Mouse (Mus musculus) kidney, embryonic 15.5 days (tissue): Measurements from ENCODE around the gene Slc35e3. TPM values are rescaled to one million over a fixed set of nuclear protein-coding genes. Genes with fewer than 3 reads are reported as not detected.

ENCODE experiments used
- ATAC-seq: fragments of 200-750 bp; cut with Nextera tagmentation; replicated peaks from 2 replicates; pipeline ENCODE4 v1.8.0; 2017; ENCODE audit warnings: moderate TSS enrichment; ENCODE audit not compliant: low FRiP score
- H3K27ac ChIP-seq: fragments of 300-500 bp; sonication (generic); 2 replicates; pipeline ENCODE4 v1.5.1; 2015; ENCODE audit warnings: mild to moderate bottlenecking, inconsistent platforms
- H3K27me3 ChIP-seq: fragments of 300-500 bp; sonication (generic); 2 replicates; pipeline ENCODE4 v1.6.1; 2015; ENCODE audit warnings: inconsistent platforms
- H3K36me3 ChIP-seq: fragments of 300-500 bp; sonication (generic); 2 replicates; pipeline ENCODE4 v1.6.1; 2015; ENCODE audit warnings: inconsistent platforms
- H3K4me1 ChIP-seq: fragments of 300-500 bp; sonication (generic); 2 replicates; pipeline ENCODE4 v1.6.1; 2015; ENCODE audit warnings: inconsistent platforms
- H3K4me2 ChIP-seq: fragments of 300-500 bp; sonication (generic); 2 replicates; pipeline ENCODE4 v1.6.1; 2015; ENCODE audit warnings: moderate library complexity, mild to moderate bottlenecking, inconsistent platforms
- H3K4me3 ChIP-seq: fragments of 300-500 bp; sonication (generic); replicated peaks from 2 replicates; pipeline ENCODE4 v1.5.1; 2015; ENCODE audit warnings: mild to moderate bottlenecking, inconsistent platforms
- H3K9ac ChIP-seq: fragments of 300-500 bp; sonication (generic); 2 replicates; pipeline ENCODE4 v1.6.1; 2015; ENCODE audit warnings: mild to moderate bottlenecking, inconsistent platforms
- H3K9me3 ChIP-seq: fragments of 300-500 bp; sonication (generic); replicated peaks from 2 replicates; pipeline ENCODE4 v1.6.1; 2016; ENCODE audit warnings: inconsistent platforms
- WGBS: fragments of 180-500 bp; shearing (Covaris S2); methylation state at CpG from one replicate; pipeline ENCODE4 v1.1.7; 2015; ENCODE audit warnings: mixed read lengths; 5-methylcytosine and 5-hydroxymethylcytosine counted together
- polyA plus RNA-seq: library from polyadenylated mRNA; unstranded; fragments of >200 nt; fragmentation: Nextera tagmentation; extraction: Ambion mirVana; gene quantifications from 2 replicates; pipeline ENCODE4 v1.2.1, GENCODE M21; 2015

The Slc35e3 gene
- polyA plus RNA-seq, 1 experiment from 2014 or later = 14.8 TPM

DNA sequence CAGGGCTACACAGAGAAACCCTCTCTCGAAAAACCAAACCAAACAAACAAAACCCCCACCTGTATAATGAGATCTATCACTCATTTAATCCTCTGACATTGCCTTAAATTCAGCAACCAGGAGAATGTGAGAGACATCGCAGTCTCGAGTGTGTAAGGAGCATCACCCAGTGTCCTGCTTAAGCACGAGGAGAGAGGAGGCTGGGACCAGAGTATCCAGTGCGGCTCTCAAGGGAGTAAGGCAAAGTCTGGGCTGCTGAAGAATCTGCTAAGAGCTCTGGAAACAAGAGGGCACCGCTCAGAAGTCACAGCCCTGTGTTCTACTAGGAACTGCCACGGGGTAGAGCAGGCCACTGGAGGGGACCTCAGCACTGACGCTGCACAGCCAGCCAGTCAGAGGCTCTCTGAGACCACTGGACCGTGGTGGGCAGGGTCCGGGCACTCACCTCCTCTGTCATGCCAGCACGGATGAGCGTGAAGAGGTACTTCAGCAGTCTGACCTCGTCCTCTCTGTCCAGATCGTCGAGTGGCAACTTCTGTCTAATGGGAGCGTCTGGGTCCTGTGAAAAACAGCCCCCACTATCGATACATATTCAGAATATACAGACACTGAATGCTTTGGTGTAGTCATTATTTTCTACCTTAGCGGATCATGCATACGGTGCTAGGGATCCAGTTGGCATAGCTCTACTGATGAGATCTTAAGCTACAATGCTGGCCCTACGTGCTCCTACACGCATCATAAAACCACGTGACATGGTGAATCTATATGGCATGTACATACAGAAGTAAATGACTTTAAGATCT, 28.0 kb upstream of the Slc35e3 start:
- no peaks in the 10 kb centered on the region for H3K4me1 ChIP-seq
- H3K36me3 ChIP-seq = peaks cover 96% of the 10 kb centered on the region
- H3K27me3 ChIP-seq = no peaks in the 10 kb centered on the region
- 91% methylated on average over 22 of the region's 22 CpGs for WGBS
- ATAC-seq = no peak
- H3K27ac ChIP-seq = no peak overlapping the region
- no peak overlapping the region for H3K4me3 ChIP-seq
- H3K9ac ChIP-seq = no peak overlapping the region
- H3K9me3 ChIP-seq = no peaks in the 10 kb centered on the region
- no peak overlapping the region for H3K4me2 ChIP-seq

DNA sequence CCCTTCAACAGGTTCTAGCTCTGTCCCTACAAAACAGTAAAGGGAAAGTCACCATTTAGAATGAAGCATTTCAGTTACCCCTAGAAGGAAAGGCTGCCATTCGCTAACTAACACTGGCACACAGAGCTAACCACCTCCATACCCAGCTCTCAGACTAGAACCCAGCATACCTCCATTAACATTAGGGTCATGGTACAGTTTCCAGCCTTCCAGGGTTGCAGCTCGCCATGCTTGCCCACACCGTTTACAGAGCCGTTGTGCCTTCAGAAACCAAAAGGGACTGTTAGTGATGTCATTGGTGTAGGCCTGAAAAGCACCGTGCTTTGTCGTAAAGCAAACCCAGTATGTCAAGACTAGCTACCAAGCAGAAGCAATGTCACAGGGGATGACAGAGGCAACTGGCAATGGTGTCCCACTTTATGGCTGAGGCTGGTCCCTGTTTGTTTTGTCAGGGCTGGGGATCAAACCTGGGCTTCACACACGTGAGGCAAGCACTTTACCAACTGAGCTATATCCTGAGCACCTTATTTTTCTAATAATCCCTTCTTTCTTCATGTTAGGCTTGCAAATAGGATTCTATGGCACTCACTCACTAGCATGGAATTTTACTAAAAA, 27.0 kb upstream of the Slc35e3 start:
- no peak overlapping the region for H3K4me3 ChIP-seq
- no peaks in the 10 kb centered on the region for H3K4me1 ChIP-seq
- H3K4me2 ChIP-seq = no peak overlapping the region
- peaks cover 92% of the 10 kb centered on the region for H3K36me3 ChIP-seq
- H3K27me3 ChIP-seq = no peaks in the 10 kb centered on the region
- H3K27ac ChIP-seq = no peak overlapping the region
- H3K9ac ChIP-seq = no peak overlapping the region
- no peak for ATAC-seq
- WGBS = 94% methylated on average over 7 of the region's 7 CpGs
- H3K9me3 ChIP-seq = no peaks in the 10 kb centered on the region

DNA sequence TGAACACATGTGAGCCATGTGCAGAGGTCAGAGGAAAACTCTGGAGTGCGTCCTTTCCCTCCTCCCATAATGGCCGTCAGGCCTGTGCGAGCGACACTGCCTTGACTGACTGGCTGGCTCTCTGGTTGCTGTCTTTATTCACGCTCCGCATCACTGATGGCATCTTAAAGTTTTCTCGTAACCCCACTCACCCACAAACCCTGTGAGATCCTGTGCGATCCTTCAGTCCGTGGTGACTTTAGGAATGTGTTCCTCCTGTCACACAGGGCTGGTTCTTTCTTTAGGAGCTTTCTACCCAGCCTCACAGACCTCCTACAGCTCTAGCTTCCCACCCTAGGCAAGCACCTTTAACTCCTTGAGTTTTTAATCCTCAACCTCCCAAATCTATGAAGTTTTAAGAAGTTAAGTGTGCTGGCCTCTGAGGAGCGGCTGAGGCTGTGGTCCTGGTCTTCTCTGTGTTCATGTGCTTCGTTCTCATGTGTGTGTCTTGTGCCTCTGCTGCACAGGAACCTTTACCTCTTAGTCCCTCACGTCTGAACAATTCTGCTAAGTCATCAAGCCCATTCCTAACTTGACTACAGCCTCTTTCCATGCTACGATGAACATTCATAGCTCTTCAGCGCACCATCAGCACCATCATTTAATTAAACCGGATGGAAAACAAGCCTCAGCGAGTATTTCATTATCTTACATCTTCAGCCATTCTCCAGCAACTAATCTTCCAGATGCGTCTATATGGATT, 26.4 kb upstream of the Slc35e3 start:
- no peak overlapping the region for H3K27ac ChIP-seq
- no peak overlapping the region for H3K4me2 ChIP-seq
- no peak overlapping the region for H3K9ac ChIP-seq
- 81% methylated on average over 17 of the region's 17 CpGs for WGBS
- H3K27me3 ChIP-seq = no peaks in the 10 kb centered on the region
- no peaks in the 10 kb centered on the region for H3K9me3 ChIP-seq
- peaks cover 92% of the 10 kb centered on the region for H3K36me3 ChIP-seq
- no peak overlapping the region for H3K4me3 ChIP-seq
- ATAC-seq = no peak; the same call in 1 of the 2 replicates
- no peaks in the 10 kb centered on the region for H3K4me1 ChIP-seq

DNA sequence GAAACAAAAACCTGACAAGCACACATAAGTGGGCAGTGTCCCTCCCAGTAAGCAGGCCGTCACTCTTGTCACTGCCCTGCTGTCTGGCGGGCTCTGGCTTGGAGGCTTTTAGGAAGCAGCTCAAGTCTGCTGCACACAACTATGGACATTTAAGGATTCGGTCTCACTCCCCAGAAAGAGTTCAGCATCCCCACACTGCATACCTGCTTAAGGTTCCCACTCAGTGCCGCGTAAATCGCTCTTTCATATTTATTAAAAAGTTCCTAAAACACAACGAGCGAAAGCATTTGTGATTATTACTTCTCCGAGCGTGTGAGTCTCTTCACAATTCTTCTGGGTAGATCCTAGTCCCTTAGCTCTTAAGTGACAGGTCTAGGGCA, 25.0 kb upstream of the Slc35e3 start:
- no peak overlapping the region for H3K9ac ChIP-seq
- H3K27ac ChIP-seq = no peak overlapping the region
- no peaks in the 10 kb centered on the region for H3K4me1 ChIP-seq
- H3K9me3 ChIP-seq = no peaks in the 10 kb centered on the region
- no peaks in the 10 kb centered on the region for H3K27me3 ChIP-seq
- H3K4me3 ChIP-seq = no peak overlapping the region
- no peak for ATAC-seq
- WGBS = 93% methylated on average over 10 of the region's 10 CpGs
- no peak overlapping the region for H3K4me2 ChIP-seq
- peaks cover 93% of the 10 kb centered on the region for H3K36me3 ChIP-seq

DNA sequence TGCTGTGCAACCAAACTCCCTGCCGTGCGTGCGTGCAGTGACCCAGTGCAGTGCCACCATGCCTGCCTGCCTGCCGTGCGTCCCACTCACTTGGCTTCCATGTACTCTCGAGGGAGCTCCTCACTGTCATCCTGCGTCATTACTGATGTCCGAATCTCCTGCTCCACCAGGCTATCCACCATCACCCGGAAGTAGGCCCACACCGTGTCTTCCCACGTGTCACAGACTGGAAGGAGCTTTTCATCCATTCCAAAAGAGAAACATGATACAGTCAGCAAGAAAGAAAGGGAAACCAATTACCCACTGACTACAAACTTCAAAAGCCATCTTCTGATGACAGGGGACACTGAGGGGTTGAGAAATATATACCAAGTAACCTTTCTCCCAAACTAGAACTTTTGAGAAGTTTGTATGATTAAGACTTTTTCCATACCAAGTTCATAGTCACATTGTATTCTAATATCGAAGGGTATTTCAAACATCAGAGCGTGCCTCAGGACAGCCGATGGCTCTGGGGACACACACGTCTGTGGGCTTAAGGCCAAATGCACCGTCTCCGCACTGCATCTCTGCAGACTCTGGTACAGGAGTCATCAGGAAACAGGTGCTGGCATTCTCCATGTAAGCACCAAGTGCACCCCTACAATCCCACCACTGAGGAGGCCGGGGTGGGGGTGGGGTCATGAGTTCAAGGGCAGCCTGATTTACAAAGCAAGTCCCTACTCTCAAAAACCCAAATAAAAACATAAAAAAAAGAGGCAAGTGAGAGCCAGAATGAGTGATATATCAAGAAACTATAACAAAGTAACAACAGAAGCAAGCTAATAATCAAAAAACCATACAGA, 24.3 kb upstream of the Slc35e3 start:
- H3K4me1 ChIP-seq = no peaks in the 10 kb centered on the region
- H3K36me3 ChIP-seq = peaks cover 93% of the 10 kb centered on the region
- H3K4me2 ChIP-seq = no peak overlapping the region
- no peak for ATAC-seq
- H3K4me3 ChIP-seq = no peak overlapping the region
- H3K9me3 ChIP-seq = no peaks in the 10 kb centered on the region
- no peak overlapping the region for H3K9ac ChIP-seq
- no peak overlapping the region for H3K27ac ChIP-seq
- H3K27me3 ChIP-seq = no peaks in the 10 kb centered on the region
- WGBS = 85% methylated on average over 18 of the region's 18 CpGs

DNA sequence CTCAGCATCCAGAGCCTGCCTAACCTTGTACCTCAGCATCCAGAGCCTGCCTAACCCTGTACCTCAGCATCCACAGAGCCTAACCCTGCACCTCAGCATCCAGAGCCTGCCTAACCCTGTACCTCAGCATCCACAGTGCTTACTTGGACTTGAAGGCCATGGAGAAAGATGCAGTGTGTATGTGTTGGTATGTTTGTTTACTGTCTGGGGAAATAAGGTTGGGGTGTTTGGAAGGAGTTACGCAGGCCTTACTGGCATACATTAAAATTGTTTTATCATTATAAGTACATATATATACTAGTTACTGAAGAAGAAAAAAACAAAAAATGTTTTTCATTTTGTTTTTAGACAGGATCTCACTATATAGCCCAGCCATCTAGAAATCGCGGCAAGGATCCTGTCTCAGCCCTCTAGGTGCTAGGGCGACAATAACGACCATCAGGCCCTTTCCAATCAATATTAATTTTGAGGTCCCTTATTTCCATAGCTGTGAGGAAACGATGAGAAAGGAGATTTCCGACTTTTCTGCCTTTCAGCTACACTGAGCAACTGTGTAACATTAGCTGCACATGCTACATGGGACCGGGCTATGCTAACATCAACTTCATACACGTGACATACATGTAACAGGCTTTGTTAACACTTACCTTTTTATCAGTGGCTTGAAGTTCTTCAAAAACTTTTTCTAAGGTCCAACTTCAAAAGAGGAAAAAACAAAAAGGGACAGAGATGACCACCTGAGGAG, 23.5 kb upstream of the Slc35e3 start:
- no peaks in the 10 kb centered on the region for H3K4me1 ChIP-seq
- 93% methylated on average over 9 of the region's 9 CpGs for WGBS
- ATAC-seq = no peak

DNA sequence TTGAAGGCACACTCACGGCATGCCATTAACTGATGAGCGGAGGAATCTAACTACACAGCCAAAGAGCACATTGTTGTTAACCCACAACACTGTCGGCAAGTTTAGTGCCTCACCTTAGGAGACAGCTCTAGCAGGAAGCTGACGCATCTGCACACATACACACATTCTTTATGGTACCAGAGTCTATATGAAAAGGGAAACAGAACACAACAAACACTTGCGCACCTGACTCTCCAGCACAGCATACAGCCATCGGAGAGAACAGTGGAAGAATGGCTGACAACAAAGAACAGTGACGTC, 21.9 kb upstream of the Slc35e3 start:
- 87% methylated on average over 7 of the region's 7 CpGs for WGBS

More for the DNA sequence above, 23.5 kb upstream of the Slc35e3 start:
- Histone ChIP-seq H3K9ac (no peak overlapping the region), H3K4me3 (no peak overlapping the region), H3K27me3 (no peaks in the 10 kb centered on the region), H3K9me3 (no peaks in the 10 kb centered on the region), H3K27ac (no peak overlapping the region), H3K4me2 (no peak overlapping the region), H3K36me3 (peaks cover 93% of the 10 kb centered on the region)

DNA sequence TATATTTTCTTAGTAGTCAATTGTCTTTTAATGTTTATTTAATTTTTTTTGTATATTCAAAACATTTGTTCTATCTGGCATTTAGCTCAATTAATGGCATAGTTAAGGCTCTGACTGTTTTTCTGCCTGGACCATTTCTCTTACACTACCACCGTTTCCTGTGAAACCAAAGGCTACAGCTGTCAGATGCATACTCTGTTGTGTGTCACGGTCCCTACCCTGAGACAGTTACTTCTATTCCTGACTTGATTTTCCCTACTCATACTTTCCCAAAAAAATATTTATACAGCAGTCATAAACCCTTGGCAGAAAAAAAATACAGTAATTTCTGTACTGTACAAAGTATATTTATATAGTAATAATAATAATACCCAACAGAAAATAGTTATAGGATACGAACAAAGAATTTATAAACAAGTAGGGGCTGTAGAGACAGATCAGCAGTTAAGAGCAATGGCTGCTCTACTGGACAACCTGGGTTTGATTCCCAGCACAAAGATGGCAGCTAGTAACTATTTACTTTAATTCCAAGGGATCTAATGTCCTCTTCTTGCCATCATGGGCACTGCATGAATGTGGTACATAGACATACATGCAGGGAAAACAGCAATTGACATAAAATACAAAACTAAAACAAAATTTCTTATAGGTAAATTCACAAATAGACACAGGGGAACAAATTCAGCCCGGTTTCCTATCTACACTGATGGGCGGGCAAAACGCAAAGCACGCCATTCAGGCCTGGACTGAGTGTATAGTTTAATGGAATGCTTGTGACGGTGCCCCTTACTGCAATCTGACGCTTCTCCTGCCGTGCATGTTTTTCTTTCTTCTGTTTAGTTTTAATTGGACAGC, 21.3 kb upstream of the Slc35e3 start:
- no peak overlapping the region for H3K4me3 ChIP-seq
- H3K4me2 ChIP-seq = no peak overlapping the region
- H3K27me3 ChIP-seq = no peaks in the 10 kb centered on the region
- no peaks in the 10 kb centered on the region for H3K4me1 ChIP-seq
- H3K36me3 ChIP-seq = peaks cover 91% of the 10 kb centered on the region
- ATAC-seq = no peak
- H3K27ac ChIP-seq = no peak overlapping the region
- H3K9me3 ChIP-seq = no peaks in the 10 kb centered on the region
- H3K9ac ChIP-seq = no peak overlapping the region
- WGBS = 87% methylated on average over 10 of the region's 10 CpGs

More for the DNA sequence above, 21.9 kb upstream of the Slc35e3 start:
- no peak overlapping the region for H3K4me3 ChIP-seq
- ATAC-seq = no peak
- H3K9me3 ChIP-seq = no peaks in the 10 kb centered on the region
- H3K4me2 ChIP-seq = no peak overlapping the region
- H3K27ac ChIP-seq = no peak overlapping the region
- no peaks in the 10 kb centered on the region for H3K27me3 ChIP-seq
- no peak overlapping the region for H3K9ac ChIP-seq
- peaks cover 91% of the 10 kb centered on the region for H3K36me3 ChIP-seq
- H3K4me1 ChIP-seq = no peaks in the 10 kb centered on the region

DNA sequence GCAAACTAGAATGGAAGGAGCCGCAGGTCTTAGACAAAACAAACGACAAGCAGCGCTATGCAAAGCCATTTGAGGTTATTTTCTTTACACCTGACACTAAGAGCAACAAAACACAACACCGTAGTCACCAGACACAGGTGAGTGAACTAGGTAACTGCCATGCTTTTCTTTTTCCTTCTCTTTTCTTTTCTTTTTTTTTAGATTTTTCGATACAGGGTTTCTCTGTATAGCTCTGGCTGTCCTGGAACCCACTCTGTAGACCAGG, 20.7 kb upstream of the Slc35e3 start:
- ATAC-seq = no peak
- Histone ChIP-seq H3K4me1 (no peaks in the 10 kb centered on the region), H3K4me2 (no peak overlapping the region), H3K9ac (no peak overlapping the region), H3K27me3 (no peaks in the 10 kb centered on the region), H3K9me3 (no peaks in the 10 kb centered on the region), H3K27ac (no peak overlapping the region), H3K4me3 (no peak overlapping the region), H3K36me3 (peaks cover 92% of the 10 kb centered on the region)
- 92% methylated on average over 5 of the region's 5 CpGs for WGBS

DNA sequence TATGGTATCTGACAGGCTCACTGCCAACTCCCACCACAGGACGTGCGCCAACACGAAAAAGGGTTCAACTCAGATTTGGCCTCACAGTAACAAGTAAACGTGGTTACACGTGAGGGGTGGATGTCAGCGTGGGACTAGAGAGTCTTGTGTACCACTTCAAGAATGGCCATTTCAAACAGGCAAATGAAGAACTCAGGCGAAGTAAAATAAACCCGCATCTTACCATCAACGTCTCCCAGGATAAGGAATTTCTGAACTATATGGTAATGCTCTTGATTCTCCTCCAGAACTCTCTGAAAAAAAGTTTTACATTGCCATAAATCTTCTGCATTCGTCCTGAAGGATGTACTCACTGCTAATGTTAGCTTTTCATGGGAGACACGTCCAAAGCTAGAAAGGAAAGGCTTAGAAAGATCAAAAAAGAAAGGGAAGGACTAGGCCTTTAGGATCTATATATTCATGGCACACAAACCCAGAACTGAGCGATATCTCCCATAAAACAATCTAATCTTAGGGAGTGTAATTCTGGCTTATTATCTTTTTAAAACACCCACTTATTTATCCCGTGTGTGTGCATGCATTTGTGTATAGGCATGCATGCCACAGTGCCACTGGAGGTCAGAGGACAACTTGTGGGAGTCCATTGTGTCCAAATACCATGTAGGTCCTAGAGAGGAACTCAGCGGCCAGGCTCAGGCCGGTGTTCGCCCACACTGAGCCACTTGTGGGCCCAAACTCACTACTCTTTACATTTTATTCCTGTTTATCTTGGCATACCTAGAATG, 20.1 kb upstream of the Slc35e3 start:
- no peak overlapping the region for H3K27ac ChIP-seq
- no peaks in the 10 kb centered on the region for H3K27me3 ChIP-seq
- no peak for ATAC-seq
- no peak overlapping the region for H3K4me3 ChIP-seq
- H3K9ac ChIP-seq = no peak overlapping the region
- no peaks in the 10 kb centered on the region for H3K9me3 ChIP-seq
- H3K4me2 ChIP-seq = no peak overlapping the region
- no peaks in the 10 kb centered on the region for H3K4me1 ChIP-seq
- peaks cover 92% of the 10 kb centered on the region for H3K36me3 ChIP-seq
- 88% methylated on average over 16 of the region's 16 CpGs for WGBS
